Mouse (Mus musculus) megakaryocyte progenitor cell, adult 5-6 weeks (primary cell): ENCODE data around the gene Gm28051. TPM values are rescaled to one million over a fixed set of nuclear protein-coding genes. Genes with fewer than 3 reads are reported as not detected.

ENCODE experiments used
- ATAC-seq: replicated peaks from 2 replicates; pipeline ENCODE4 v1.8.0; 2016; ENCODE audit warnings: mild to moderate bottlenecking, moderate TSS enrichment, inconsistent platforms; ENCODE audit not compliant: poor library complexity
- total RNA-seq, 2 experiments: library from RNA; stranded (forward) in 1 of 2; stranded (reverse) in 1 of 2; fragments of 157-497, 149-512 nt in 1 of 2; fragments of 200-1000 nt in 1 of 2; gene quantifications; 2 replicates each; pipeline versions ENCODE4 v1.2.3 to v1.2.4; 2015 to 2017

Gene Gm28051
- total RNA-seq, 2 experiments from 2014 or later: not detected

- no peak for ATAC-seq
Measured at GRCm38 (mm10) chr12:102709896-102710295, 47.7 kb downstream of the Gm28051 start.

GRCm38 (mm10) chr12:102708220-102708619, 49.3 kb downstream of the Gm28051 start:
- no peak for ATAC-seq

- ATAC-seq: no peak
Measured at GRCm38 (mm10) chr12:102706833-102707463, 50.6 kb downstream of the Gm28051 start.

GRCm38 (mm10) chr12:102705906-102706640, 51.5 kb downstream of the Gm28051 start:
- no peak for ATAC-seq

- ATAC-seq: peak; percentile 67
Measured at GRCm38 (mm10) chr12:102705216-102705871, 52.2 kb downstream of the Gm28051 start.

GRCm38 (mm10) chr12:102704457-102705198, 52.9 kb downstream of the Gm28051 start, which contains the start of gene Itpk1:
Gene Itpk1 (minus strand): TSS chr12:102704930.
- ATAC-seq: peak; percentile 28

GRCm38 (mm10) chr12:102703921-102704408, 53.6 kb downstream of the Gm28051 start:
- ATAC-seq: 0 out of 2 replicates have a peak, but pooled peaks have one; percentile 2

- no peak for ATAC-seq
Measured at GRCm38 (mm10) chr12:102703441-102703840, 54.1 kb downstream of the Gm28051 start.

- no peak for ATAC-seq
Measured at GRCm38 (mm10) chr12:102703111-102703412, 54.5 kb downstream of the Gm28051 start.

- ATAC-seq: peak; percentile 33
Measured at GRCm38 (mm10) chr12:102702356-102703110, 55.0 kb downstream of the Gm28051 start.

- no peak for ATAC-seq
Measured at GRCm38 (mm10) chr12:102701691-102702207, 55.8 kb downstream of the Gm28051 start.

GRCm38 (mm10) chr12:102700453-102700852, 57.1 kb downstream of the Gm28051 start:
- ATAC-seq: no peak

GRCm38 (mm10) chr12:102699156-102699555, 58.4 kb downstream of the Gm28051 start:
- ATAC-seq: no peak

GRCm38 (mm10) chr12:102698089-102698684, 59.4 kb downstream of the Gm28051 start:
- no peak for ATAC-seq

GRCm38 (mm10) chr12:102697381-102697780, 60.2 kb downstream of the Gm28051 start:
- no peak for ATAC-seq

- no peak for ATAC-seq
Measured at GRCm38 (mm10) chr12:102696635-102697354, 60.8 kb downstream of the Gm28051 start.

GRCm38 (mm10) chr12:102695369-102696239, 62.0 kb downstream of the Gm28051 start:
- 0 out of 2 replicates have a peak, but pooled peaks have one; percentile 17 for ATAC-seq

GRCm38 (mm10) chr12:102691761-102692160, 65.8 kb downstream of the Gm28051 start:
- ATAC-seq: no peak
